Mouse (Mus musculus) kidney, adult 2 months (tissue): ENCODE measurements at regions not wholly inside any gene's neighbourhood (a gene's known extent, or its start where the extent isn't known, plus 50 kb on each side); places are given as distances from the start of the nearest gene placed in this dataset.

Experiments used
- CTCF ChIP-seq: fragments of 200-500 bp; conservative IDR thresholded peaks from 2 replicates; pipeline ENCODE4 v1.5.1; 2011; ENCODE audit warnings: low read depth, mild to moderate bottlenecking, control low read depth, low read length, moderate library complexity, mixed read lengths; ENCODE audit not compliant: insufficient read depth, insufficient read length
- POLR2A ChIP-seq: fragments of 200-500 bp; IDR thresholded peaks from one replicate; pipeline ENCODE4 v1.6.1; 2011; ENCODE audit warnings: low read depth, low read length, control low read depth

DNA sequence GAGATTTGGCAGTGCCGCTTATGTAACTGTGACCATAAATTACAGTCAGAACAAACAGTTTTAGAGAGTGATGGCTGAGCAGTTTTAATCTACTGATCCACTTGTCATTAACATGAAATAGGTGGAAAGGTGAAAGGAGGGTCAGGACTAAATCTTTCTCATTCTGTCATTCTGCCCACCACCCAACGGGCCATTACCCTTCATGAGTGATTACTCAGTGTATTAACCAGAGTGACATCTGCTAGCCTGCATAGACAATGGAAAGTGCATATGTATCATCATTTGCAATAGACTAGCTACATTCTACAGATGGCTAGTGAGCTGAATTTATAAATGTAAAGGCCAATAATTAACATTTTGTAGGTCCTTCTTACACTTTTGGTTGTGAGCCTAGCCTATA, 933.3 kb downstream of the Amy2a5 start:
- no peak for TF ChIP-seq CTCF
- no peak for TF ChIP-seq POLR2A
